Mouse (Mus musculus) 416B (cell line): Measurements from ENCODE around the gene Vasn.

ENCODE experiments used
- DNase-seq: peaks from one replicate; pipeline ENCODE4 v3.0.0; 2011; ENCODE audit warnings: low read depth

Gene Vasn

DNA sequence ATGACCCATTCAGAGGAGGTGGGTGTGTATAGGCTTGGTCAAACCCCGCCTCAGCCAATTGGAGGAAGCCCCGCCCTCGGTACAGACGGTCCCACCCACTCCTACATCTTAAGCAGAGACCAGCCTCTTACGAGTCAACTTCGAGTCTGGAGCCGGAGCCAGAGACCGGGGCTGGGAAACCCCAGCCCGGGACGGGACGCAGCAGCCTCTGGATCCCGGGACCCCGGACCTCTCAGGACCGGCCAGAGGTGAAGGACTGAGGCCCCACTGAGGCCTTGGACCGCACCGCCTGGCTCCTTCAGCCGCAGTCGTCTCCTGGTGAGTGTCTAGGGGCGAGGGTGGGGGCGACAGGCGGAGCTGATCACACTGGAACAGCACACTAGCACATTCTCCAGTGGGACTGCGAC, at the start of gene Vasn, which contains the start of gene Dnaja3:
TSS of gene Vasn (plus strand) at position 111 of the 407 bp plus-strand sequence.
TSS of gene Dnaja3 (plus strand) at position 159 of the 407 bp plus-strand sequence.
- DNase-seq, result peak; percentile 51

- peak; percentile 59 for DNase-seq
Observed at GRCm38 (mm10) chr16:4590236-4590635, 49.5 kb upstream of the Vasn start.

DNA sequence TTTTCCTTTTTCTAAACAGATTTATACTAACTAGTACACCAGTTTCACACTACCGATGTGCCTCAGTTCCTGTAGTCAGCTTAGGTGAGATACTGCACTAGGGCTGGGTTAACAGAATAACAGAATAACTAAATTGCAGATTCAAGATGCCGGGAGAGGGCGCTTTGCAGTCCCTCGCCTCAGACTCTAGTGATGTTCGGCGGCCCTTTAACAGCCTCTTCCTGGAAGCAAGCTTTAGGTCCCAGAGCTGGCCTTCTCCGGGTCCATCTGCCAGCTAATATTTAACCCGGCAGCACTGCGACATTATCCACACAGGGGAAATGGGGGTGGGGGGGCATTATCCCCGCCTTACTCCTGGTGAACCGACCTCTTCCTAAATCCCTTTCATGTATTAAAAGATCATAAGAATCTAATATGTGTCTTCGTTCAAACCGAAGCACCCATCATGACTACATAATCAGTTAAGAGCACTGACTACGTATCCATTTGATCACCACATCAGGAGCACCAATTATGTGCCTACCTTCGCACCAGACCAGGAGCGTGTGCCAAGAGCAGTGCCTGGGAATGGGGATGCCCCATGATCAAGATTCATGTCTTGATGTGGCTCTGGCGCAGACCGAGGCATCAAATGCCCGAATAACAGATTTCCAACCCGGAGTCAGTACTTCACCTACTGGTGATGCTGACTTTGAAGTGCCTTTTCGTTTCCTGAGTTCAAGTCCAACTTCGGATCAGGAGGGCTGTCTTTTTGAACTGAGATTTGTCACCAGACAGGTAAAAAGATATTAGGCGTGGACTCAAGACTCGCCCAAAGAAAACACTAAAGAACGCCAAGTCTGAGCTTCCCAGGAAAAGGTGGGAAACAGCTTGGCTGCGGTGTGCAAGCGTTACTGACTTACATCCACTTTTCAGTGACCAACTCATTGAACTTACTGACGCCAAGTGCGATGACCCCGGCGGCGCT, 46.5 kb upstream of the Vasn start:
- no peak for DNase-seq

- DNase-seq, result peak; percentile 81
Observed at GRCm38 (mm10) chr16:4593971-4594813, 45.5 kb upstream of the Vasn start, which contains the start of gene Glis2. Gene Glis2, plus strand, starts transcription at chr16:4594713.

DNA sequence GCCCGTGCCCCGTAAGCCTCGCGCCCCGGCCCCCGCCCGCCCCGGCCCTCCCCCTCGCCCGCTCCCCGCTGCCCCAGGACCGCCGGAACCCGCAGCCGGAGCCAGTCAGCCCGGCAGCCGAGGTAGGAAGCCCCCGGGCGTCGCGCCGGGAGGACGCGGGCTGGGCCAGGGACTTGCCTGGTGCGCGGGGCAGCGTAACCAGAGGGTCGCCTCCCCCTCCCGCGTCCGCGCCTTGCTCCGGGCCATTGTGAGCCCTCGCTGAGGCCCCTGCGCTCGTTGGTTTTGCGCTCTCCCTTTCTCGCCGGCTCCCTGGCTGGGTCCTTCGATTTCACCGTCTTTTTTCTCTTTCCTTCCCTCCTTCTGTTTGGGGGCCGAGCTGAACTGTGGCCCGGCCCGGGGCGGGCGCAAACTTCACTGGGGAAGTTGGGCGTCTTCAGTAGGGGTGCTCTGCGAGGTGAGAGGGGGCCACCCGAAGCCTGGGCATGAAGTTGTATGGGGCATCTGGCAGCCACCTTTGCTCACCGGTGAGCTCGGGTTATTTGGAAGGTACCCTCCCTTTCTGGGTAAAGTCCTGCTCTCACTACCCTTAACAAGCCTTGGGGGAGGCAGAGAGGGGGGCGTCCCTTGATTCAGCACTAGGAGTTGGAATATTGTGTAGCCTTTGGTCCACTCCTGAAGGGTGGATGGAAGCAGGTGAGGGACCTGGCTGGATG, 44.8 kb upstream of the Vasn start:
- DNase-seq, result no peak

DNA sequence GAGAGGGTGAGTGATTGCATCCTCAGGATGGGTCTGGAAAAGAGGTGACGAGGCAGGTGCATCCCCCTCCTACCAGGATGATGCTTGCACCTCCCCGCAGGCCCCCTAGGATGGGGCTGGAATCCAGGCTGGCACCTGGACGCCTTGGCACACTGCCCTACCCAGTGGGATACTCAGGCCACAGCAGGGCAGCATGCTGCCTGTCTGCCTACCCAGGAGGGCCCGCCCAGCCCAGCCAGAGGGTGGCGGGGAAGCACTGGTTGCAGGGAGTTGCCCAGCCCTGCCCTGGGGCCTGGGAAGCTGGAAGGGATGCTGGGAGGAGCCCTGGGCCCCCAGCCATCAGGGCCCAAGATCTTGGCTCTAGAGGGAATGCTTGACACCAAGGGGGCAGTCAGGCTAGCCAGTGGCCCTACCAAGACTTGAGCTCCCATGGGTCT, 44.2 kb upstream of the Vasn start:
- DNase-seq, result peak; percentile 21

DNA sequence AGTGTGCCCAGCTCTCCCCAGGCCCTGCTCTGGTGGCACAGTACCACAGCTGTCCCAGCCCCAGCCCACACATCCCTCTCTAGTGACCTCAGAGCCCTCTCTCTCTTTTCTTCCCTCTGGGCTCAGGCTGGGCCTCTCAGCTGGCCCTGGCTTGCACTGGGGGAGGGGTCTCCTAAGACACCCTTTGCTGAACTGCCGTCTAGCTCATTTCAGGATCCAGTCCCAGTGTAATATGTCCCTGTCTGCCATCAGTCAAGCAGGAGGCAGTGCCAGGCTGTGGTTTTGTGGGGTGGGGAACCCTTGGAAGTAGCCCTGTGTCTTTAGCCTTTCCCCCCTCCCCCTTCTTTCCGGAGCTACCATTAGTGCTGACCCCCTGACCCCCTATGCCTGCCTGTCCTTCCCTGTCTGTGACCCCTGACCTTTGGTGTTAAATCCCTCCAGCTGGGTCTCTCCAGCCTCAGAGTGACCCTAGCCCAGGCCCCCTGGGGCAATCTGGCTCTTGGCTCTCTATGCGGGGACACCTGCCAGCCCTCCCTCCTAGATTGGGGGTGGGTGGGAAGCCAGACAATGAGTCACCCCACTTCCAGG, 43.5 kb upstream of the Vasn start:
- DNase-seq, result no peak

DNA sequence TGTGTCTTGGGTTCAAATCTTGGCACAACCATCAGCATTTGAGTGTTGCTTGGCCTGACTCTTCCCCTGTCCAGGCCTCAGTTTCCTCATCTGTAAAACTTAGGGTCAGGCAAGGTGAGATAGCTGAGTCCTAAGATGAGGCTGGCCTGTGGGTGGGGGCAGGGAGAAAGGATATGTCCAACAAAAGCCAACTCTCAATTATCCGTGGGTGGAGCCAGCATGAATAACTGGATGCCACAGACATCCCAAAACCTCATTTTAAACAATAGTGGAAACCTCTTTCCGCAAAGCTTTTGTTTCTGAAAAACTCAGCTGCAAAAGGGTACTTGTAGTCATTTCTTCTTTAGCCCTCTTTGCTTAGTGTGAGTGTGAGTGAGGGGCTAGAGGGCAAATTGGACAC, 42.9 kb upstream of the Vasn start:
- DNase-seq, result no peak

DNA sequence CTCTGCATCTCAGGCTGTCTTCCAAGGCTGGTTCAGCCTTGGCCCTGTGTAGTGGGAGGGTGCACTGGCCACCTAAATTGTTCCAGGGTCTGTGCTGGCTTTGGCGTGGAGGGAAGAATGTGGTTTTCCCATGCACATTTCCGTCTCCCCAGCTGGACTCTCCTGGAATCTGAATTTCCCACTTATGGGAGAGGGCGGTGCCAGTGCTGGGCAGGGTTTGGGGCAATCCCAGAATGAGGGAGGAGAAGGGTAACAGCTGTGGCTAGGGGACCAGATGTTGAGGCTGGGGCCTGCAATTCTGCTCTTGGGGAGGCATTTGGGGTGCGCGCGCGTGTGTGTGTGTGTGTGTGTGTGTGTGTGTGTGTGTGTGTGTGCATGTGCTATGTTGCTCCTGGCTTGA, 42.4 kb upstream of the Vasn start:
- no peak for DNase-seq

DNA sequence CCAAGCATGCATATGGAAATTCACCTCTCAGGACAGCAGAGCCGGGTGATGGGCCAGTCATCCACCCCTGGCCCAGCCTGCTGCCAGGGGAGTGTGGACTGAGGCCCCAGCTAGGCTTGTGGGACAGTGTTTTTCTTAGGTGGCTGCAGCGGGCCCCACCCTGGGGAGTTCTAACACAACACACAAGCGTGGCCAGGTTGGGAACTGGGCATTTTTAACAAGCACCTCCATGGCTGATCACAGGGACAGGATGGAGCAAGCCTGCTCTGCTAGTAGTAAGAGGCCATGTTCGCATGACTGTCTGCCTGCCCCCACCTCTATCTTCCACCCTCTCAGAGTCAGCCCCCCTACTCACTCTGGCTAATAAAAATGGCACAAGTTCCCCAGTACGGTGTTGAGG, 41.7 kb upstream of the Vasn start:
- no peak for DNase-seq

DNA sequence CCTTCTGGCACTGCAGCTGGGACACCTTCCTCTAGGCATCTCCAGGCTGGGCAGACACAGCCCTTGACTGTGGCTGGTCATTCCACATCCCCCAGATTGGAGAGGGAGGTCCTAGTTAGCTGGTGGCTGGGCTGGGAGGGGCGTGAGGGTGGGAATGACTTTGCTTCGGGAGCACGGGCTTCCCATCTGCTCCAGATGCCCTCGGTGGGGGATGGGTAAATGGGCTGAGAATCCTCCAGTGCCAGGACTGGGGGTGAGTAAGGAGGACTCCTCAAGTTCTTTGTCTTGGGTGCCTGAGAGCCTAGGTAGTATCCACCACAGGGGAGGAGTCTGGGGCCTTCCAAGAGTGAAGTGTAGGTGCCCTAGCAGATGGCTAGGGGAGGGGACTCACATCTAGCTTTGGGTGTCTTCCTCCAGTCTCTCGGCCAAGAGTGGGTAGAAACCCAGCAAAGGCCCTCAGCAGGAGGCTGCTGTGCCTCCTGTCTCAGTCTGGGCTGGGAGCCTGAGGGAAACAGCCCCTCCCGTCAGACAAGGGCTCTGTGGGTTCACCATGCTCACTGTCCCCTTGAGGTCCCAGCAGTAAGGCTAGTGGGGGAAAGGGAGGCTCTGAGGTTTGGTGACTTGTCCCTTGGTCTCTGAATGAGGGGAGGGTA, 40.7 kb upstream of the Vasn start:
- DNase-seq, result no peak

- no peak for DNase-seq
Observed at GRCm38 (mm10) chr16:4599616-4600015, 40.1 kb upstream of the Vasn start.

DNA sequence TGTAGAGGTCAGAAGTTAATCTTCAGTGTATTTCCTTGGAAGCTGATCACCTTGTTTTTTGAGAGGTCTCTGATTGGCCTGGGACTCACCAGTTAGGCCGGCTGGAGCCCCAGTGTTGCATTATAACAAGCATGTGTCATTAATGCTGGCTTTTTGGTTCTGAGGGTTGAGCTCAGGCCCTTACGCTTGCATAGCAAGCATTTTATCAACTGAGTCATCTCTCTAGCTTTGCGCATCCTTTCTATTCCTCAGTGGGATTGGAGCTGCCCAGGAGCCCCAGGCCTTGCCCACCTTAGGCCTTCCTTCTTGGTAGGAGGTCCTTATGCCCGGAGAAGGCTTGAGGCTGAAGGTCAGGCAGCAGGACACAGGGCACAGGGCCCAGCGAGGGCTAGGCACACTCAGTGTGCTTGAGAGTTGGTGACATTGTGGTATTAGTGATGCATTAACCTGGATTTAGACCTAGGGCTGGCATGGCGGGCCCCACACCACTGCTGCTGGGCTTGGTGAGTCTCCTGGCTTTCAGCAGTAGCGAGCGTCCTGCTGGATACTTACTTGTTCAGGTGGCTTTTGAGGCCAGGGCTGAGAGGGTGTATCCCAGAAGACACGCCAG, 38.9 kb upstream of the Vasn start:
- DNase-seq, result no peak

- DNase-seq, result no peak
Observed at GRCm38 (mm10) chr16:4602189-4602588, 37.6 kb upstream of the Vasn start.

DNA sequence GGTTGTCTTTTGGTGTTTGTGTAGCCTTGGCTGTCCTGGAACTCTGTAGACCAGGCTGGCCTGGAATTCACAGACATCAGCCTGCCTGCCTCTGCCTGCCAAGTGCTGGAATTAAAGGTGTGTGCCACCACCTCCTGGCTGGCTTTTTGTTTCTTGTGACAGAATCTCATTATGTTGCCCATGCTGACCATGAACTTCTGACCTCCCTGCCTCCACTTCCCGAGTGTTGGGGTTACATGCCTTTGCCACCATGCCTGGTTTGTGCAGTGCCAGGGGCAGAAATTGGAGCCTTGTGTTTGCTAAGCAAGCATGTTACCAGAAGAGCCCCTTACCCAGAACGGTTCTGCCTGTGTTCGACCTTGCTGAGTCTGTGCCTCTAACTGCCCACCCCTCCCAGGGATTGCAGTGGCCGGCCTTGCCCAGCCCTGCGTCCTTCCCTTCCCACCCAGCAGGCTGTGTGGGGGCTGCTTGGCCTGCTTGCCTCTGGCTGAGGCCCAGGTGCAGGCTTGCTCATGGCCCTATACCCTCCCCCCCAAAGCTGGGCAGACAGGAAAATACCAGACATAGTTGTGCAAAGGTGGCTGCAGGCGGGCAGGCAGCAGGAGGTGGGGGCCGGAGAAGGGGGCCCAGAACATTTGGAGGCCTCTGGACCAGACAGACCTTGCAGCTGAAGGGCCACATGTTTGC, 36.8 kb upstream of the Vasn start:
- no peak for DNase-seq

GRCm38 (mm10) chr16:4603453-4603837, 36.3 kb upstream of the Vasn start:
- DNase-seq, result no peak

DNA sequence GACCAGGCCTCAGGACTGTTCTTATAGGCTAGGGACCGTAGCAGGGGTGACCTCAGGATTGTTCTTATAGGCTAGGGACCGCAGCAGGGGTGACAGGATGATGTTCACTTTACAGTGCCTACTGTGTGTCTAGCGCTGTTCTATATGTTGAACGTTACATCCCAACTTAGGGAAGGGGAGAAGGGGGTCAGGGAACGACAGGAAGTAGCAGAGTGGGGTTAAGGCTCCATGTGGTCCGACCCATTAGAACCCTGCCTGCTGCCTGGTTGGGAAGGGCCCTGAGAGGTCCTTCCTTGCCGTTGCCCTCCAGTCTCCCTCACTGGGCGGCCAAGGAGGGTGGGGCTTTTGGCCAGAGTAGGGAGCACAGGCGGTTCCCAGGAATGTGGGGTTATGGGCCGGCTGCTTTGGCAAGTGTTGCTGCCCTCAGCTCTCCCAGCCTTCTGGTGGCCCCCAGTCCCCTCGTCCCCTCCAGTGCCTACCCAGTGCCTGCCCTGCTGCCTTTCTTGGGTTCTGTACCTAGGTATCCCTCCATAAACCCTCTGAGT, 35.4 kb upstream of the Vasn start:
- no peak for DNase-seq

DNA sequence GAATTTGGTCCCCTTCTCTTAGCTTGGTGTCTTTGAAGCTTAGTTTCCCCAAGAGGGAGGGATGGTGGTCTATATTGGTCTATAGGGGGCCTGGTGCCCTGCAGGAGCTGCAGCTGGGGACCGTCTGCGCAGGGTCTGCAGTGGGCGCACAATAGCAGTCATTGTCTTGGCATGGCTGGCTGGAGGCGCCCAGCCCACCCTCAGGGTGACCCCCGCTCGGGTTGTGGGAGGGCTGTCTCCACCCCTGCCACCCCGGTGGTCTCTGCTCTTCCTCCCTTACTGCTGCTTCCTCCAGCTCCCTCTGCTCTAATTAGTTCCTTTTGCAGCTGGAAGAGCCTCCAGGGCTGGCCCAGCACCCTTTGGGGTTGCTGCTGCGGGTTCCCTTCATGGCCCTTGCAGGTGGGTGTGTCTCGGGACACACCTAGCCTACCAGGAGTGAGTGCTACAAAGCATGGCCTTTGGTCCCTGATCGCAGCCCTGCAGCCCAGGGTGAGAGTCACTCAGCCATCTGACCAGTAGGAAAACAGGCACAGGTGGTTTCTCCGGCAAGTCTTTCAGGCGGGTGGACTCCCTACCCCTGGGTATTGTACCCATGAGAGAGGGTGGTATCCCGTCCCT, 34.1 kb upstream of the Vasn start:
- no peak for DNase-seq

DNA sequence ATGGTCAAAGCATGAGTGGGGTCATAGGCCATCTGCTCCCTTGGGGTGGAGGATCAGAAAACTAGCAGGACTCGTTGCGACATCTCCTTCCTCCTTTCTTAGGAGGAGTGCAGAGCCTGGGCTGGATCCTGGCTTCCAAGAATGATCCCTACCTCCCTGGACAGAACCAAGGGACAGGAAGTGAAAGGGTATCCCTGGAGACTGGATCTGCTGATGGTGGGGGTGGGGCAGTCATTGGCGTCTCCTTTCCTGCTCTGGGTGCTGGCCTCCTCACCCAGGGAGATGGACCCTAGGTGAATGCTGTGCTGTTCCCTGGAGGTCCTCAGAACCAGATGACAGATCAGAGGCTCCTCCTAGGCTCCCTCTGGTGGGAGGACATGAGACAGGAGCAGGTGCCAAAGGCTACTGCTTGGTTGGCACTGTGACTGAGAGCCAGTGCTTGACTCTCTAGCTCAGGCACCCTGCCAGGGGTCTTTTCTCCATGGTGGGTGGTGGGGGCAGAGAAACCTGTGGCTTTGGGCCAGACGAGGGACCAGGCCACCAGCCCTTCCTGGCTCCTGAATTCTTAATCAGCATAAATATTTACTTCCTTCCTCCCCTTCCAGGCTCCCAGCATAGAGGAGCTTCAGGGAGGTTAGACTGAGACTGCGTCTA, 33.2 kb upstream of the Vasn start:
- DNase-seq, result peak; percentile 61
